Mouse (Mus musculus) hindbrain, postnatal 0 days (tissue): ENCODE data around the gene Kdelr2. TPM values are rescaled to one million over a fixed set of nuclear protein-coding genes. Genes with fewer than 3 reads are reported as not detected.
A peak's percentile ranks its signal among the peaks of the same experiment; 100 is the strongest.
"Not testable (repeated sequence)": the region's sequence is repeated elsewhere in the genome, so short reads cannot be mapped to it uniquely, and the experiment has no call there.

Experiments
- ATAC-seq: fragments of 200-750 bp; cut with Nextera tagmentation; 2 replicates; pipeline ENCODE4 v1.8.0; 2017; ENCODE audit warnings: mild to moderate bottlenecking, moderate TSS enrichment, moderate library complexity
- DNase-seq: peaks from one replicate; pipeline ENCODE4 v3.0.0-alpha.2; 2015; ENCODE audit warnings: low spot score
- H3K27ac ChIP-seq: fragments of 300-500 bp; sonication (generic); 2 replicates; pipeline ENCODE4 v1.5.1; 2014; ENCODE audit warnings: mild to moderate bottlenecking
- H3K27me3 ChIP-seq: fragments of 300-500 bp; sonication (generic); 2 replicates; pipeline ENCODE4 v1.6.1; 2014; ENCODE audit warnings: low read length, mixed read lengths; ENCODE audit not compliant: insufficient read depth
- H3K36me3 ChIP-seq: fragments of 300-500 bp; sonication (generic); 2 replicates; pipeline ENCODE4 v1.6.1; 2014; ENCODE audit warnings: low read length, mixed read lengths; ENCODE audit not compliant: insufficient read depth
- H3K4me1 ChIP-seq: fragments of 300-500 bp; sonication (generic); 2 replicates; pipeline ENCODE4 v1.6.1; 2014; ENCODE audit warnings: antibody characterized with exemption, low read length, mixed read lengths; ENCODE audit not compliant: insufficient read depth
- H3K4me2 ChIP-seq: fragments of 300-500 bp; sonication (generic); 2 replicates; pipeline ENCODE4 v1.6.1; 2014; ENCODE audit warnings: low read depth, mild to moderate bottlenecking, low read length, moderate library complexity, mixed read lengths
- H3K4me3 ChIP-seq: fragments of 300-500 bp; sonication (generic); 2 replicates; pipeline ENCODE4 v1.5.1; 2014; ENCODE audit warnings: low read length
- H3K9ac ChIP-seq: fragments of 300-500 bp; sonication (generic); replicated peaks from 2 replicates; pipeline ENCODE4 v1.6.1; 2014; ENCODE audit warnings: mild to moderate bottlenecking, low read length, moderate library complexity, mixed read lengths
- H3K9me3 ChIP-seq: fragments of 300-500 bp; sonication (generic); 2 replicates; pipeline ENCODE4 v1.6.1; 2016; ENCODE audit warnings: low read length, mixed read lengths
- CTCF ChIP-seq: IDR thresholded peaks from 2 replicates; pipeline ENCODE4 v1.5.1; 2016; ENCODE audit warnings: antibody characterized with exemption, control low read depth, low read depth
- WGBS: fragments of 180-500 bp; shearing (Covaris S2); extraction: QIAGEN DNeasy Blood & Tissue Kit; methylation state at CpG from one replicate; pipeline ENCODE4 v1.1.7; 2014; 5-methylcytosine and 5-hydroxymethylcytosine counted together
- polyA plus RNA-seq: library from polyadenylated mRNA; unstranded; fragments of >200 nt; fragmentation: Nextera tagmentation; extraction: Ambion mirVana; gene quantifications from 2 replicates; pipeline ENCODE4 v1.2.1, GENCODE M21; 2015
- total RNA-seq: library from RNA; depleted of rRNA; stranded (reverse); fragments of >200 nt; gene quantifications from 2 replicates; pipeline ENCODE4 v1.2.3, GENCODE M21; 2014

Gene Kdelr2
- total and polyA plus RNA-seq, 2 experiments from 2014 or later: 108 to 140 TPM

DNA sequence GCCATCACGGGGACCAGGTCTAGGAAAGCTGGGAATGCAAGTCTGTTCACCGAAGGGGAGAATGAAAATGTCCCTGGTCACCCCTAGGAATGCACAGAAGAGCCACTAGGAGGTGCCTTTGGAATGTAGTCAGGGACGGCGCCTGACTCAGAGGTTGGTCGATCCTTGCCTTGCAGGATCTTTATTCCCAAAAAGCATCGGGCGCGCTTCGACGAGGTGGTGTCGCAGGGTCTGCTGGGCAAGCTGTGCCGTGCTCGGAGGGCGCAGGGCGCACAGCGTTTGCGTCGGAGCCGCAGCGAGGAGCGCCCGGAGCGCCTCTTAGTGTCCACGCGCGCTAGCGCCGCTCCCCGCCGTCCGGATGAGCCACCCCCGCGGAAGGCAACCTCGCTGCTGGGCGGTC is 30.8 kb upstream of the Kdelr2 start:
- ATAC-seq (peak; percentile 60), DNase-seq (peak; percentile 60)
- peak overlapping the region; percentile 39 for H3K9ac ChIP-seq
- peak overlapping the region; percentile 55 for H3K4me2 ChIP-seq
- H3K4me1 ChIP-seq: peaks cover 14% of the 10 kb centered on the region; the same call in 1 of the 2 replicates
- TF ChIP-seq CTCF: peak; percentile 65
- H3K36me3 ChIP-seq: no peaks in the 10 kb centered on the region
- H3K27me3 ChIP-seq: peaks cover 28% of the 10 kb centered on the region
- no peaks in the 10 kb centered on the region for H3K9me3 ChIP-seq
- H3K4me3 ChIP-seq: peak overlapping the region; percentile 37
- WGBS: under 1% methylated on average over 35 of the region's 35 CpGs
- H3K27ac ChIP-seq: no peak overlapping the region

DNA sequence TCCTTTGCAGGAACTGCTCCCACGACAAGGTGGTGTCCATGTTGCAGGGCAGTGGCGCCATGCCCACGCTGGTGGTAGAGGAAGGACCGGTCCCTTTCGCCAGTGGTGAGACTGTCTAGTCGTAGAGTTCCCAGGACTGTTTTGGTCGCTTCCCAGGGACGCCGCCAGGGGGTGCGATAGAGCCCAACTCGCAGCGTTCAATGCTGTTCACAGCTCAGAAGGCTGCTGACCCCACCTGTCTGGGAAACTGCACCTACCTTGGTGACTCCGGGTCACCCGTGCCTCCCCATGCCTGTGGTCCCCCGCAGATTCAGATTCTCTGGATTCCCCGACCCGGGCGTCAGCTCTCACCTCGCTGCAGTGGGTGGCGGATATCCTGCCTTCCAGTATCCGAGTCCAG is 28.4 kb upstream of the Kdelr2 start:
- Histone ChIP-seq H3K9ac (no peak overlapping the region), H3K27ac (no peak overlapping the region), H3K4me1 (peaks cover 7% of the 10 kb centered on the region; the same call in 1 of the 2 replicates), H3K9me3 (no peaks in the 10 kb centered on the region), H3K36me3 (no peaks in the 10 kb centered on the region), H3K4me2 (peak overlapping the region; percentile 47), H3K4me3 (peak overlapping the region; percentile 21), H3K27me3 (peaks cover 28% of the 10 kb centered on the region)
- peak; percentile 69 for DNase-seq
- WGBS: 6% methylated on average over 21 of the region's 21 CpGs
- ATAC-seq: peak; percentile 47; the same call in 1 of the 2 replicates
- TF ChIP-seq CTCF: peak; percentile 83

DNA sequence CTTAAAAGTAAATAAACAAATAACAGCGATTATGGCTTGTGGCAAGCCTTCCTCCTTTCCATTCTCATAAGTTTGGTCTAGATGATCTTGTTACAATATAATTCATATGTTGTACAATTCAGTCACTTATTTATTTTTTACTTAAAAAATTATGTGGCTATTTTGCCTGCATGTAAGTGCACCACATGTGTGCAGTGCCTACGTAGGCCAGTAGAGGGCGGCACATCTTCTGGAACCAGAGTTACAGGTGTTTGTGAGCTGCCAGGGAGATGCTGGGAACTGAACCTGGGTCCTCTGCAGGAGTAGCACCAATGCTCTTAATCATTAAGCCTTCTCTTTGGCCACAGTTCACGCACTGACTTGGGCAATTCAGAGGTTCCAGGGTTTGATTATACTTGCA is 27.5 kb upstream of the Kdelr2 start:
- Histone ChIP-seq H3K27me3 (peaks cover 23% of the 10 kb centered on the region), H3K36me3 (no peaks in the 10 kb centered on the region), H3K9ac (no peak overlapping the region), H3K9me3 (no peaks in the 10 kb centered on the region), H3K4me3 (no peak overlapping the region), H3K4me2 (no peak overlapping the region), H3K4me1 (peaks cover 4% of the 10 kb centered on the region; the same call in 1 of the 2 replicates), H3K27ac (no peak overlapping the region)
- 86% methylated on average over 4 of the region's 4 CpGs for WGBS
- DNase-seq (no peak), ATAC-seq (no peak)
- TF ChIP-seq CTCF: peak; percentile 42

DNA sequence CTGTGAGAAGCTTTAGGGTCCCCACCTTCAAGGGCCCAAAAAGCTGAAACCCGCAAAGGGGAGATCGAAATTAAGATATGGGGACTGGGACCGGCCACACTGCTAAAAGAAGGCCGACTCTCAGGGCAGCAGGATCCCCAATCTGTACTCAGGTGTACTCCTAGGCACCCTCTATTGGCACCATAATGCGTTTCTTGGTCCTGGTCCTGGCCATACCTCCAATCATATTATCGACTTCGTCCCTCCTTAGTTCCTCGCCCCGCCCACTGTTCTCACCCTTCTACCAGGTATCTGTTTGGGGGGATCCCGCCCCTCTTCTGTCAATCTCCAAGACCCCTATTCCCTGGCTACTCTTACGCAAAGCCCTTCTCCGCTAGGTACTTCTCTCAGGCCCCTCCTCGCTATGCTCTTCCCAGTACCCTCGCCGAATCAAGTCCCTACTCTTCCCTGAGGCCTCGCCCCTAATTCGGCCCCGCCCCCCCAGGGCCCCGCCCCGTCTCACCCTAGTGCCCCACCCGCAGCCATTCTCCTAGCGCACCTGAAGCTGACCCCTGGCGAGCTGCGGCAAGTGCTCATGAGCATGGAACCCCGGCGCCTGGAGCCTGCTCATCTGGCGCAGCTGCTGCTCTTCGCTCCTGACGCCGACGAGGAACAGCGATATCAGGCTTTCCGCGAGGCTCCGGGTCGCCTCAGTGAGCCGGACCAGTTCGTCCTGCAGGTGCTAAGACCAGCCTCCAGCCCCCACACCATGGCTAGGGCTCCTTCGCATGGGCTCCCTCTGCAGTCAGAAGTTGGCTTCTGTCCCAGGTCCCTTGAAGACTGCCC is 16.6 kb upstream of the Kdelr2 start:
- Histone ChIP-seq H3K4me2 (peak overlapping the region; percentile 62), H3K4me1 (peaks cover 8% of the 10 kb centered on the region; the same call in 1 of the 2 replicates), H3K36me3 (no peaks in the 10 kb centered on the region), H3K9me3 (no peaks in the 10 kb centered on the region), H3K9ac (0 out of 2 replicates have a peak overlapping the region, but pooled peaks have one; percentile 9), H3K27me3 (no peaks in the 10 kb centered on the region), H3K4me3 (peak overlapping the region; percentile 36), H3K27ac (no peak overlapping the region)
- 7% methylated on average over 39 of the region's 39 CpGs for WGBS
- TF ChIP-seq CTCF: 0 out of 2 replicates have a peak, but pooled peaks have one; percentile 18
- DNase-seq (peak; percentile 39), ATAC-seq (peak; percentile 71; the same call in 1 of the 2 replicates)

DNA sequence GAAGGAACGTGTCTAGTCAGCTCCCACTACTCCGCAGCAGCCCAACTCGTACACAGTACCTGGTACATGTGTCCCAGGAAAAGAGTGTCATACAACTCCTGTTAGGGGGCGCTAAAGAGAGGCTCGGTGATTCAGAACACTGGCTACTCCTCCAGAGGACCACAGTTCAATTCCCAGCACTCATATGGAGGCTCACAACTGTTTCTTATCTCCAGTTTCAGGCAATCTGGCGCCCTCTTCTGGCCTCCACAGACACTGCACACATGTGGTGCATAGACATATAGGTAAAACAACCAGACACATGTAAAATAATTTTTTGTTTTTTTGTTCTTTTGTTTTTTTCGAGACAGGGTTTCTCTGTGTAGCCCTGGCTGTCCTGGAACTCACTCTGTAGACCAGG is 9.5 kb upstream of the Kdelr2 start:
- DNase-seq (no peak), ATAC-seq (no peak)
- H3K9ac ChIP-seq: no peak overlapping the region
- WGBS: 85% methylated on average over 7 of the region's 7 CpGs
- H3K4me2 ChIP-seq: no peak overlapping the region
- H3K36me3 ChIP-seq: no peaks in the 10 kb centered on the region
- TF ChIP-seq CTCF: 0 out of 2 replicates have a peak, but pooled peaks have one; percentile 21
- no peaks in the 10 kb centered on the region for H3K4me1 ChIP-seq
- no peak overlapping the region for H3K27ac ChIP-seq
- no peak overlapping the region for H3K4me3 ChIP-seq
- H3K27me3 ChIP-seq: no peaks in the 10 kb centered on the region
- H3K9me3 ChIP-seq: no peaks in the 10 kb centered on the region

DNA sequence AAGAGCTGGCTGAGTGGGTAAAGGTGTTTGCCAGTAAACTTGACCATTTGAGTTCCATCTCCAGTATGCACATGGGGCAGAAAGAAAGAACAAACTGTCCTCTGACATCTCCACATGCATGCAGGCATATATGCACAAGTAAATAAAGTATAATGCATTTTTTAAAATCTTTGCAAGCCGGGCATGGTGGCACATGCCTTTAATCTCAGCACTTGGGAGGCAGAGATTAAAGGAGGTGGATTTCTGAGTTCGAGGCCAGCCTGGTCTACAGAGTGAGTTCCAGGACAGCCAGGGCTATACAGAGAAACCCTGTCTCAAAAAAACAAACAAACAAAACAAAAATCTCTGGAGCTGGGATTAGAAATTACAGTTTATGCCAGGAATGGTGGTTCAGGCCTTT is 8.7 kb upstream of the Kdelr2 start:
- not testable (repeated sequence) for H3K4me2 ChIP-seq, ATAC-seq, H3K4me3 ChIP-seq, H3K9me3 ChIP-seq, H3K4me1 ChIP-seq, H3K27ac ChIP-seq, DNase-seq, H3K36me3 ChIP-seq, H3K27me3 ChIP-seq, H3K9ac ChIP-seq
- WGBS: 96% methylated on average over 2 of the region's 2 CpGs

DNA sequence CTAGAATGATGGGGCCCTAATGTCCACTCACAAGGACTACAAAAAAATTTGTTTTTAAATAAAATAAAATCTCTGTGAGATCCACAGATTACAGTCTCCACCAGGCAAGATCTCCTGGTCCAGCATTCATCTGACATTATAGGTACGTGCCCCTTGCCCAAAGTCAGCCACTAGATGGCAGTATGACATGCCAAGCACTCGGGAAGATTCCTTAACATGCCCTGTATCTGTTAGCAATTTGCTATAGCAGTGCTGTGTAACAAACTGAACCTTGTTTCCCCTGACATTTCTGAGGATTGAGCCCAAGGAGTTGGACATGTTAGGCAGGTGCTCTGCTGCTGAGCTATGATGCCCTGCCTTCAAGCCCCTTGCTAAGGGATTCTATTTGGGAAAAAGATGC is 8.0 kb upstream of the Kdelr2 start:
- H3K27ac ChIP-seq: no peak overlapping the region
- no peaks in the 10 kb centered on the region for H3K9me3 ChIP-seq
- 63% methylated on average over 2 of the region's 2 CpGs for WGBS
- no peaks in the 10 kb centered on the region for H3K36me3 ChIP-seq
- DNase-seq (peak; percentile 14), ATAC-seq (no peak)
- no peaks in the 10 kb centered on the region for H3K27me3 ChIP-seq
- H3K4me1 ChIP-seq: no peaks in the 10 kb centered on the region
- peak; percentile 53 for TF ChIP-seq CTCF
- no peak overlapping the region for H3K4me3 ChIP-seq
- H3K4me2 ChIP-seq: no peak overlapping the region
- H3K9ac ChIP-seq: no peak overlapping the region
